13 mouse cellular contexts compared by ENCODE assay signal in genomic region chr3:32660276-32660675, GRCm38 (mm10). TPM values are rescaled to one million over a fixed set of nuclear protein-coding genes. Genes with fewer than 3 reads are reported as not detected.
A peak's percentile ranks its signal among the peaks of the same experiment; 100 is the strongest.
DNase-seq lines count a peak whose midpoint lies in the region; ATAC-seq and TF ChIP-seq lines count a peak whose summit lies in the region.
"Had no signal": no experiment of that assay in that cellular context is flagged by ENCODE, and none has a peak within 500 bp of the region (broad histone marks: within the 10 kb centered on the region; RNA-seq: fewer than 3 reads in every experiment).

No protein-coding gene starts in this region.

- no peaks in the 10 kb centered on the region for H3K9me3 ChIP-seq in midbrain, embryonic 14.5 days (ENCODE audit: control insufficient read depth, low read length)
- H3K9me3 ChIP-seq in midbrain, embryonic 11.5 days (ENCODE audit: control insufficient read depth, low read length) = no peaks in the 10 kb centered on the region
- H3K9me3 ChIP-seq in CH12.LX (replicated peaks; ENCODE audit: low read length) = no peaks in the 10 kb centered on the region
- no peaks in the 10 kb centered on the region for H3K9me3 ChIP-seq in kidney, embryonic 14.5 days (ENCODE audit: control insufficient read depth, low read length)
- H3K9me3 ChIP-seq: limb, embryonic 13.5 days; megakaryocyte, embryonic 14.5 days had no signal

- no peak overlapping the region for H3K27ac ChIP-seq in midbrain, embryonic 14.5 days (replicated peaks; ENCODE audit: low read depth, low read length)
- no peak overlapping the region for H3K27ac ChIP-seq in midbrain, embryonic 11.5 days (ENCODE audit: low read depth, low read length)
- H3K27ac ChIP-seq in CH12.LX (ENCODE audit: insufficient read depth, low read depth) = no peak overlapping the region
- H3K27ac ChIP-seq in kidney, embryonic 14.5 days (ENCODE audit: low read depth, low read length) = no peak overlapping the region
- H3K27ac ChIP-seq: layer of hippocampus, adult 2 months; limb, embryonic 13.5 days had no signal

- H3K4me1 ChIP-seq in midbrain, embryonic 14.5 days (ENCODE audit: control insufficient read depth, insufficient read depth, low read length) = no peaks in the 10 kb centered on the region
- no peaks in the 10 kb centered on the region for H3K4me1 ChIP-seq in midbrain, embryonic 11.5 days (ENCODE audit: control insufficient read depth, insufficient read depth, low read length)
- H3K4me1 ChIP-seq in CH12.LX (ENCODE audit: control insufficient read depth in 1 of 2, insufficient read depth in 2 of 2) = peaks cover 11 to 20% of the 10 kb centered on the region in 2 experiments
- H3K4me1 ChIP-seq in kidney, embryonic 14.5 days (ENCODE audit: control insufficient read depth, insufficient read depth, low read length) = no peaks in the 10 kb centered on the region
- H3K4me1 ChIP-seq: limb, embryonic 13.5 days had no signal

- ATAC-seq in frontal cortex, adult (ENCODE audit: low TSS enrichment) = 0 out of 2 replicates have a peak, but pooled peaks have one; percentile 25
- ATAC-seq in midbrain, embryonic 14.5 days (ENCODE audit: low FRiP score, low TSS enrichment) = no peak
- no peak for ATAC-seq in midbrain, embryonic 11.5 days (ENCODE audit: low FRiP score)
- no peak for ATAC-seq in kidney, embryonic 14.5 days (ENCODE audit: low FRiP score, low TSS enrichment)
- ATAC-seq: hindbrain, embryonic 16.5 days had no signal

- no peak for DNase-seq in frontal cortex, postnatal 14 days (ENCODE audit: low spot score in 2 of 2)
- peak; percentile 3 for DNase-seq in midbrain, embryonic 14.5 days
- DNase-seq in midbrain, embryonic 11.5 days (ENCODE audit: low spot score, missing footprints) = no peak
- DNase-seq in CH12.LX (ENCODE audit: extremely low read depth) = peak; percentile 65
- DNase-seq in induced T-regulatory cell, adult 2 months (ENCODE audit: low read depth) = peak; percentile 42
- DNase-seq in kidney, postnatal 36 days = no peak
- DNase-seq: cerebellum, postnatal 25 days had no signal

- TF ChIP-seq POLR2A in CH12.LX (IDR thresholded peaks at IDR 0.05; ENCODE audit: low read depth, low read length) = no peak

- no peaks in the 10 kb centered on the region for H3K27me3 ChIP-seq in midbrain, embryonic 14.5 days (ENCODE audit: control insufficient read depth, insufficient read depth, low read length)
- no peaks in the 10 kb centered on the region for H3K27me3 ChIP-seq in midbrain, embryonic 11.5 days (ENCODE audit: control insufficient read depth, insufficient read depth, low read length)
- no peaks in the 10 kb centered on the region for H3K27me3 ChIP-seq in CH12.LX (replicated peaks)
- no peaks in the 10 kb centered on the region for H3K27me3 ChIP-seq in kidney, embryonic 14.5 days (ENCODE audit: control insufficient read depth, insufficient read depth, low read length)
- H3K27me3 ChIP-seq: limb, embryonic 13.5 days; megakaryocyte, embryonic 14.5 days had no signal

- H3K4me2 ChIP-seq in midbrain, embryonic 14.5 days (ENCODE audit: low read length) = no peak overlapping the region
- no peak overlapping the region for H3K4me2 ChIP-seq in midbrain, embryonic 11.5 days
- H3K4me2 ChIP-seq in CH12.LX (ENCODE audit: insufficient read depth, low read depth, poor library complexity, severe bottlenecking) = peak overlapping the region; percentile 35; the same call in 1 of the 2 replicates
- H3K4me2 ChIP-seq in kidney, embryonic 14.5 days (replicated peaks; ENCODE audit: low read depth, low read length) = no peak overlapping the region
- H3K4me2 ChIP-seq: limb, embryonic 13.5 days had no signal

- peak; percentile 39; the same call in 1 of the 2 replicates for TF ChIP-seq EP300 in CH12.LX (IDR thresholded peaks at IDR 0.05; ENCODE audit: low read length)

- no peaks in the 10 kb centered on the region for H3K79me2 ChIP-seq in CH12.LX (replicated peaks; ENCODE audit: control insufficient read depth, extremely low read depth, insufficient read depth, poor library complexity, severe bottlenecking)

- no peak overlapping the region for H3K9ac ChIP-seq in midbrain, embryonic 14.5 days (replicated peaks; ENCODE audit: low read length)
- no peak overlapping the region for H3K9ac ChIP-seq in midbrain, embryonic 11.5 days (ENCODE audit: low read length)
- no peak overlapping the region for H3K9ac ChIP-seq in CH12.LX (ENCODE audit: insufficient read depth, low read depth)
- no peak overlapping the region for H3K9ac ChIP-seq in kidney, embryonic 14.5 days (ENCODE audit: low read depth, low read length)
- H3K9ac ChIP-seq: limb, embryonic 13.5 days had no signal

- no peak overlapping the region for H3K4me3 ChIP-seq in midbrain, embryonic 14.5 days (replicated peaks; ENCODE audit: low read depth, low read length)
- H3K4me3 ChIP-seq in midbrain, embryonic 11.5 days (ENCODE audit: low read depth, low read length) = no peak overlapping the region
- no peak overlapping the region for H3K4me3 ChIP-seq in CH12.LX (replicated peaks in 1 of 3; ENCODE audit: low read depth in 2 of 3, low read length in 2 of 3, poor library complexity in 1 of 3)
- no peak overlapping the region for H3K4me3 ChIP-seq in kidney, embryonic 14.5 days (ENCODE audit: low read length)
- H3K4me3 ChIP-seq: layer of hippocampus, adult 2 months; limb, embryonic 13.5 days; megakaryocyte, embryonic 14.5 days had no signal

- TF ChIP-seq RAD21 in CH12.LX (IDR thresholded peaks at IDR 0.05; ENCODE audit: low read depth, low read length) = no peak

- dilution Hi-C loops in CH12.LX (cut with MboI; ENCODE audit: extremely low pct_ligation_motif_present, extremely low pct_unique_long_range_greater_than_20kb, low sequenced_read_pairs) = no loop called here

- no peak for TF ChIP-seq CTCF in CH12.LX (conservative IDR thresholded peaks at IDR 0.05 in 1 of 2, IDR thresholded peaks at IDR 0.05 in 1 of 2; ENCODE audit: low read depth in 2 of 2, low read length in 2 of 2)

- 59% methylated on average over 8 of the region's 8 CpGs for WGBS in midbrain, embryonic 14.5 days
- WGBS in midbrain, embryonic 11.5 days = 52% methylated on average over 8 of the region's 8 CpGs
- WGBS in kidney, embryonic 14.5 days = 67% methylated on average over 8 of the region's 8 CpGs

- in situ Hi-C loops in CH12.LX (cut with MboI; ENCODE audit: low pct_ligation_motif_present, low pct_unique_long_range_greater_than_20kb, low sequenced_read_pairs) = no loop called here

- H3K36me3 ChIP-seq in midbrain, embryonic 14.5 days (ENCODE audit: control insufficient read depth, insufficient read depth, low read length) = no peaks in the 10 kb centered on the region
- H3K36me3 ChIP-seq in midbrain, embryonic 11.5 days (ENCODE audit: control insufficient read depth, insufficient read depth, low read length) = no peaks in the 10 kb centered on the region
- H3K36me3 ChIP-seq in CH12.LX (replicated peaks in 1 of 2; ENCODE audit: control insufficient read depth in 1 of 2, insufficient read depth in 1 of 2, low read length in 1 of 2) = no peaks in the 10 kb centered on the region
- no peaks in the 10 kb centered on the region for H3K36me3 ChIP-seq in kidney, embryonic 14.5 days (ENCODE audit: control insufficient read depth, insufficient read depth, low read length)
- H3K36me3 ChIP-seq: limb, embryonic 13.5 days had no signal

TF ChIP-seq in CH12.LX, 34 proteins besides CTCF, POLR2A, EP300 and RAD21:
- TF ChIP-seq MEF2A (IDR thresholded peaks at IDR 0.05; ENCODE audit: borderline replicate concordance, low read depth, low read length) (peak; percentile 99), UBTF (IDR thresholded peaks at IDR 0.05; ENCODE audit: low read depth, low read length) (no peak), ELF1 (IDR thresholded peaks at IDR 0.05; ENCODE audit: low read depth, low read length) (0 out of 2 replicates have a peak, but pooled peaks have one; percentile 34), JUN (IDR thresholded peaks at IDR 0.05; ENCODE audit: insufficient read depth, low read depth, low read length) (peak; percentile 86), MXI1 (IDR thresholded peaks at IDR 0.05; ENCODE audit: low read depth, low read length) (0 out of 2 replicates have a peak, but pooled peaks have one; percentile 46), SIN3A (IDR thresholded peaks at IDR 0.05; ENCODE audit: low read length) (no peak), MAZ (IDR thresholded peaks at IDR 0.05; ENCODE audit: low read depth, low read length) (no peak), JUND (conservative IDR thresholded peaks at IDR 0.05; ENCODE audit: low read depth, low read length) (peak; percentile 55; the same call in 1 of the 2 replicates), IRF4 (IDR thresholded peaks at IDR 0.05; ENCODE audit: low read depth, low read length) (peak; percentile 51; the same call in 1 of the 2 replicates), MAX (IDR thresholded peaks at IDR 0.05; ENCODE audit: low read length) (0 out of 2 replicates have a peak, but pooled peaks have one; percentile 15), USF1 (IDR thresholded peaks at IDR 0.05; ENCODE audit: low read depth, low read length) (no peak), ZNF384 (IDR thresholded peaks at IDR 0.05; ENCODE audit: low read depth, low read length) (peak; percentile 75)

RNA-seq across cellular contexts. Expression of gene Gnb4, which starts 43.9 kb away (rescaled TPM):
- polyA plus RNA-seq in midbrain, embryonic 14.5 days (2014; fragmentation: Nextera tagmentation; extraction: Ambion mirVana) = 75.8 and 81.7 TPM in 2 replicates
- polyA plus RNA-seq in midbrain, embryonic 11.5 days (2014; fragmentation: Nextera tagmentation; extraction: Ambion mirVana) = 42.3 and 48.6 TPM in 2 replicates
- total RNA-seq in CH12.LX (2012; rRNA removed) (1.8 and 5.0 TPM in 2 replicates), CH12.LX (2014; rRNA removed) (0.38 and 0.50 TPM in 2 replicates)
- 0.38 and 0.41 TPM in 2 replicates for polyA plus RNA-seq in CH12.LX (2012; ENCODE audit: insufficient read length, low read depth)
- polyA plus RNA-seq in kidney, embryonic 14.5 days (2014; fragmentation: Nextera tagmentation; extraction: Ambion mirVana) = 36.4 and 43.8 TPM in 2 replicates

RNA-seq across cellular contexts. Expression of gene Actl6a, which starts 45.8 kb away (rescaled TPM):
- 71.6 and 98.4 TPM in 2 replicates for polyA plus RNA-seq in midbrain, embryonic 14.5 days (2014; fragmentation: Nextera tagmentation; extraction: Ambion mirVana)
- 262 and 280 TPM in 2 replicates for polyA plus RNA-seq in midbrain, embryonic 11.5 days (2014; fragmentation: Nextera tagmentation; extraction: Ambion mirVana)
- total RNA-seq in CH12.LX (2012; rRNA removed) (80.7 and 96.6 TPM in 2 replicates), CH12.LX (2014; rRNA removed) (132 and 140 TPM in 2 replicates)
- 87.8 and 89.1 TPM in 2 replicates for polyA plus RNA-seq in CH12.LX (2012; ENCODE audit: insufficient read length, low read depth)
- 197 and 214 TPM in 2 replicates for polyA plus RNA-seq in kidney, embryonic 14.5 days (2014; fragmentation: Nextera tagmentation; extraction: Ambion mirVana)

Comparison
In these comparisons a context has a peak if more than half of its experiments do, and no peak if none do; other contexts are left out.
1. DNase-seq: peak in midbrain, embryonic 14.5 days (single experiment), CH12.LX (single experiment) and induced T-regulatory cell, adult 2 months (single experiment); none in frontal cortex, postnatal 14 days (0 of 2), midbrain, embryonic 11.5 days (single experiment) and kidney, postnatal 36 days (0 of 2).
2. RNA of gene Gnb4, which starts 43.9 kb away (polyA plus RNA-seq): 75.8 to 81.7 TPM in midbrain, embryonic 14.5 days, 36.4 to 43.8 TPM in kidney, embryonic 14.5 days and 42.3 to 48.6 TPM in midbrain, embryonic 11.5 days; 0.38 to 0.41 TPM in CH12.LX; every median in the first group is over 10 times any median in the second.